Mouse (Mus musculus): ENCODE results near the gene Scg2.

GRCm38 (mm10) chr1:79436671-79437070 lies 3.2 kb downstream of the Scg2 start:
- TF ChIP-seq CTCF (IDR thresholded peaks at IDR 0.05; ENCODE audit: low read depth, low read length) (no peak), POLR2A (IDR thresholded peaks at IDR 0.05; ENCODE audit: borderline replicate concordance, low read depth, low read length) (no peak)
